Mouse (Mus musculus) gastrocnemius, postnatal 25 days (tissue): Measurements from ENCODE around the gene Gna15. TPM values are rescaled to one million over a fixed set of nuclear protein-coding genes. Genes with fewer than 3 reads are reported as not detected.
A peak's percentile ranks its signal among the peaks of the same experiment; 100 is the strongest.

ENCODE experiments used
- DNase-seq: peaks from one replicate; pipeline ENCODE4 v3.0.0; 2022
- total RNA-seq, 2 experiments: library from RNA; stranded (reverse); gene quantifications; 1 replicate in 1 of 2; 2 replicates in 1 of 2; pipeline ENCODE4 v1.2.3; 2021

Gna15 gene
- total RNA-seq, 2 experiments from 2014 or later = 0.36 to 0.62 TPM

DNA sequence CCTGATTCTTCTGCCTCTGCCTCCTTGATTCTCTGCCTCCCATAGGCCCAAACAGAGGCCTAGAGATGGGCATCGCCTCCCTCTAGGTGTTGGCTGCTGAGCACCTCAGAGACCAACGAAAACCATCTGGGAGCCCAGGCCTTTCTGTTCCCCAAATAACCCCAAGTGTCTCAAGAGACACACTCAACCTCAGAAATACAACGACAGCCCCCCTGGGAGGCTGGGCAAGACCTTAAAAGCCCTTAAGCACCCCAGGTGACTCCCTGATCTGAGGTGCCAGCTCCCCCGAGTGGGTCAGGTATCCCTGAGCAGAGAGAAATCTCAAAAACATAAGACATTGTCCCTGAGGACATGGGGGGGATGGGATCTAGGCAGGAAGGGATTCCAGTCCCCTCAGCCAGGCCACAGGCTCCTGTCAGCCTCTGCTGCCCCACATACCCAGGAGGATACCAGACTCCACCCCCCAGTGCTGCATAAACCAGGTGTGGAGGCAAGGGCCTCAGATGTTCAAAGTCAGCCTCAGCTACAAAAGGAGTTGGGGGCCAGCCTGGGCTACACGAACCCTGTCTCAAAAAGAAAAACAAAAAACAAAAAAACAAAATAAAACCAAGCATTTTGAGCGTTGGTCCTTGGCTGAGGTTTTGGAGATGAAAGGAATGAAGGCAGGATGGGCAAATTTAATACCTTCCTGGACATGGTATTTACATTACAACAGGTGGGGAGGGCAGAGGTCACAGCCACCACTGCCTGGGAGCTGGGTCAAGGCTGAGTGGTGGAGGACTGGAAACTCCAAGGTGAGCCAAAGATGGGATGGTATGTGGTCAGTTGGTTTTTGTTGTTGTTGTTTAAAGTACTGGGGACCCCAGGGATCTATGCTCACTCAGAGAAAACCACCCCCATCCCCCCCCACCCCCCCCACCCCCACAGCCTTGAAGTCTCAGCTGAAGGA lies 30.1 kb upstream of the Gna15 start:
- no peak for DNase-seq

DNA sequence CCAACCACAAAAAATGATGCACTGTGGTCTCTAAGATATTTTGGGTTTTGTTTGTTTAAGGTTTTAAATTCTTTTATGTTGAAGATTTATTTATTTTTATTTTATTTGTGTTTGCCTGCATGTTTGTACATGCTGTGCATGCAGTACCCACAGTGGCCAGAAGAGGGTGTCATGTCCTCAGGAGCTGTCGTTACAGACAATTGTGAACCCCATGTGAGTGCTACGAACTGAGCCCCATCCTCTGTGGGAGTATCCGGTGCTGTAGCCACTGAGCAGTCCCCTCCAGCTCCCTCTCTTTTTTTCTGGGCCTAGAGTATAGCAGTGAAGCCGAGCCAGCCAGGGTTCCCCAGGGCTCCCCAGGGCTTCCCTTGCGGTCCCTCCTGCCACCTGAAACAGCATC lies 29.2 kb upstream of the Gna15 start:
- no peak for DNase-seq

DNA sequence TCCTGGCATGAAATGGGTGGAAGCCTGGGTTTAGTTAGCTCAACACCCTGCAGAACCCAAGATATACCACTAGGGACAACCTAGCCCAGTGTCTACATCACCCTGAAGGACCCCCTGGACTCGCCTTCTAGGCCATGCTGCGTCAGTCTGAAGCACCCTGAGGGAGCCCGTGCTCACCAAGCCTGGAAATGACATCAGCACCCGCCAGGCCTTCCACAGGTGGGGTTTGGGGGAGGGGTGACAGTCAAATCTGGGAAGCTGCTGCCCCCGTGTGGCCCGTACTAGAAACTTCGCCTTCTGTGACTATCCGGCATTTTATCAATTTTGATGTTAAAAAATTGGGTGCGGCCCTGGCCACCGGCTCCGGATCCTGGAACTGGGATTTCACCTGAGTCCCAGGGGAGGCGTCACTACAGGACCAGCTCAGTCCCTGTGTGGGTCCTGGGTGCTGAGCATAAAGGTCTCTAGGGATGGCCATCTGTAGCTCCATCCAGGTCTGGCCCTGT lies 27.6 kb upstream of the Gna15 start:
- peak; percentile 83 for DNase-seq

DNA sequence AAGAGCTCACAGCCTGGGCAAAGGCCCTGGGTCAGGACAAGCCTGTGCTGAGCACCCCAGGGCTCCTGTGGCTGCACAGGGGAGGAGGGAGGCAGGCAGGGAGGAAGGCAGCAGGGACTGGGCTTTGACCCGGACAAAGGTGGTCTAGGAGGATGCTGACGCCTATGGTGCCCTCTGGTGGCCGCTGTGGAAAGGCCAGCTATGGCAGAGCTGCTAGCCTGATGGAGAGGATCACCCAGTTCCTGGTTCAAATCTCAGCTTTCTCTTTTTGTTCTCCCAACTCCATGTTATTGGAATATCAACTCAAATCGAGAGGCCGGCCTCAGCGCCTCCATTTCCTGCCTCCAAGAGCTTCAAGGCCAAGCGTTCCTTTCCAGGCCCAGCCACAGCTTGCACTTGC lies 26.2 kb upstream of the Gna15 start:
- DNase-seq = no peak

DNA sequence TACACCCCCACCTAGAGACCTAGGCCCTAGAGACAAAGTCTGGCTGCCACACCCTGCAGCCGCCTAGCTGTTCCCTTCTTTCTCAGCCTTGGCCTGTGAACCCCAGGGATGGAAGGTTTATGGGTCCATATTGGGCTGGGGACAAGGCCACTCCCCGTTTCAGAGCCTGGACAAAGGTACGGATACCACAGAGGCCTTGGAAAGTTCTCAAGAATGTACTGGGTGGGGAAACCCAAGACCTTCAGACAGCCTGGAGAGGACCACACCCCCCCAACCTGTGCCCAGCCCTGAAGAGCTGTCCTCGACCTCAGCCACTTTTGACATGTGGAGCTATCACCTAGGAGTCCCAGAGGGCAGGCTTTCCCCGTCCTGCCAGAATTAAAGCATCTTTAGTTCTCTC lies 24.9 kb upstream of the Gna15 start:
- DNase-seq = no peak

DNA sequence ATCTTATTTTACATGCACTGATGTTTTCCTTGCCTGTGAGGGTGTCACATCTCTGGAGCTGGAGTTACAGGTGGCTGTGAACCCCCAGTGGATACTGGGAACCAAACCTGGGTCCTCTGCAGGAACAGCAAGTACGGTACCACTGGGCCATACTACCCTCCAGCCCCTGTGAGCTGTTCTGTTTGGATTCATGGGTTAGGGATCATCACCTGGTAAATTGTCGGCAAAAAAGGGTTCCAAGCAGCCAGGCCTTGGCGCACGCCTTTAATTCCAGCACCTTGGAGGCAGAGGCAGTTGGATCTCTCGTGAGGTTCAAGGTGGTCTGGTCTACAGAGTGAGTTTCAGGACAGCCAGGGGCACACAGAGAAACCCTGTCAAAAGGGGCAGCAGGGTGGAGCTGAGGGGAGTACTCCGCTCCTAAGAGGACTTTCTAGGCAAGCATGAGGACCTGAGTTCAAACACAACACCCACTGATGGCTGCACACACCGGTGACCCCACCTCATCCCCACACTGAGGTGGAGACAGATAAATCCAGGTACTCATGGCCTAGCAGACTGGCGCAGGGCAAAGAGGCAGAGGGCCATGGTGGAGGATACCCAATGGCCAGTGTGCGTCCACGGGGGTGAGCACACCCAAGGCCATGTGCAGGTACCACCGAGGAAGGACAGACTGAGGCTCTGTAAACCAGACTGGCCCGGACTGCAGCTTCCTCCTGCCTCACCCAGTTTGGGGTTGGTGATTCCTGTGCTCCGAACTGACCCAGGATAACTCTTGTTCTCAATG lies 23.0 kb upstream of the Gna15 start:
- DNase-seq = no peak

DNA sequence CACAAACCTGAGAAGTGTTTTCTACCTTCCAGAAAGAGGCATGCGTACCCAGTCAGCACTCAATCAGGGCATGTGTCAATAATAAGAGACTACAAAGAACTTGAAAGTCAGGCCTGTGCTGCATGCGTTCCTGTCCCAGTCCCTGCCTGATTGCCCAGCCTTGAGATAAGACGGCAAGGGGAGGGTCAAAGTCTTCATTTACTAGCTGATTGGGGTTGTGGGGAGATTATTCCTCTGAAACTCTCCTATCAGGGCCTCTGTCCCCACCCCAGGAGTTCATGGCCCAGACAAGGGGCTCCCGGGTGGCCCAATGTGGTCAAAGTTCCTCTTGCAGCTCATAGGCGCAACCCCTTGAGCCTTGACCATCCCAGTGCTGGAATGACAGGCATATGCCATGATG lies 22.3 kb upstream of the Gna15 start:
- no peak for DNase-seq

DNA sequence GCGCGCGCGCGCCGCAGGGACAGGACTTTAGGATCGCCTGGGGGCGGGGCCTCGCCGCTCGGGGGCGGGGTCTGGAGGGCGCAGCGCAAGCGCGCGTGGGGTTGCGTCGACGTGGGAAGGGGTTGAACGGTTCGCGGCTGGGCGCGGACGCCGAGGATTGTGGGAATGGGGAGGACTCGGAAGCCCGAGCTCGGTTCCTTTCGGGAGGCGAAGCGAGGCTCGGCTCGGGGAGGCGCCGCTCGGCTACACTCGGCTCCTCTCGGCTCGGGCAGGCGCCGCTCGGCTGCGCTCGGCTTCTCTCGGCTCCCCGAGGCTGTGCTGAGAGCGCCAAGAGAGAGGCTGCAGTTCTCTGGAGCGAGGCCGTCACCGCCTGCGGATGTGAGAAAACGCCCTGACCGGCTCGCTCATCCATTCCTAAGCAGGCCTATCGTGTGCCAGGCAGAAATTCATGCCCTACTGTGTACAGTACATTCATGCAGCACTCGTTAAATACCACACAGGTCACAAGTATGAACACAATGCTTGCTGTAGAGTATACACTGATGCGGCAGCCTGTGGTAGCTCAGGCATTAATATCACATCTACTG lies 21.2 kb upstream of the Gna15 start, which contains the start of gene Gna11:
Gene Gna11 (minus strand): TSS at position 30 of the 587 bp plus-strand sequence.
- DNase-seq = peak; percentile 100

DNA sequence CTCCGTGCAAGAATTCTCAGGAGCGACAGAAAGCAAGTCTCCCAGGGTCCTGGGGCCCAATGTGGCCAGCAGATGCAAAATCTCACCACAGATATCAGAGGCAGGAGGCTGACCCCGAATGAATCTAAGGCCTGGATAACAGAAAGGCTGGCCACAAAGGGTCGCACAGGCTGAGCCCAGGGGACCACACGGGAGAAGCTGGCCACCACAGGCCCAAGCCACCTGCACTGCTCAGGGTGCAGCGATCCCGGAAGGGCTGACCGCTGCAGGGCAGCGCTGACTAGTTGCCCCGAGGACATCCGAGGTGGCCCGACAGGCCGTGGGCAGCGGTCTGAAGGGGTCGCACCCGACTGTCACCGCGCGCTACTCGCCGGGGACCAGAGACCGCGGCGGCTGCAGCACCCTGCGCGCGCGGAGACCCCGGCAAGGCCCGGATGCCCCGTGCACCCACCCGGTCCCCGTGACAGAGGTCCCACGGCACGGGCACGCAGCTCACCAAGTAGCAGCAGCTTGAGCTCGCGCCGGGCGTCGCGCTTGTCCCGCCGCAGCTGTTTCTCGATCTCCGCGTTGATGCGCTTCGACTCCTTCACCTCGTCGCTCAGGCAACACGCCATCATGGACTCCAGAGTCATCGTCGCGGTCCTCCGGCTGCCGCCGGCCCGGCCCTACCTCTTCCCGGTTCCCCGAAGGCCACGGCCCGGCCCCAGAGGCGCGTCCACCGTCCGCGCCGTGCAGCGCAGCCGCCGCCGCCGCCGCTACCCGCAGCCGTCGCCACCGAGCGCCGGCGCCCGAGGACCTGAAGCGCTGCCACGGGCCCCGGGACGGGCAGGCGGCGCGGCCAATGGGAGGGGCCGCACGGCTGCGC lies 20.5 kb upstream of the Gna15 start:
- no peak for DNase-seq

DNA sequence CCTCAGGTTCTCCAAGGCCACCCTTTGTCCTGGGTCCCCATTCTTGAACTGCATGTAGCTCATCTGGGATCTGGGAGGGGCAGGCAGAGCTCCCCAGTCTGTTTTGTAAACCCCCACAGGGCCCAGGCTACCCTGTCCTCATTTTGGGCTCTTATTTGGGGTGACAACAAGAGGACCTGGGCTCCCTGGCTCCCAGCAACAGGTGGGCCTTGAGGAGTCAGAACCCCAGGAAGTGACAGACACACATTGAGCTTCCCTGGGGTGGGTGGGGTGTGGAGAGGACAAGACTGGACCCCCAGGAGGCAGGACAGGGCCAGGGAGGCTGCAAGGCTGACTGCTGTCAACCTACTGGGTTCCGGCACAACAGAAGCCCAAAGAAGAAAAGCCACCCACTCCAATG lies 19.6 kb upstream of the Gna15 start:
- no peak for DNase-seq

DNA sequence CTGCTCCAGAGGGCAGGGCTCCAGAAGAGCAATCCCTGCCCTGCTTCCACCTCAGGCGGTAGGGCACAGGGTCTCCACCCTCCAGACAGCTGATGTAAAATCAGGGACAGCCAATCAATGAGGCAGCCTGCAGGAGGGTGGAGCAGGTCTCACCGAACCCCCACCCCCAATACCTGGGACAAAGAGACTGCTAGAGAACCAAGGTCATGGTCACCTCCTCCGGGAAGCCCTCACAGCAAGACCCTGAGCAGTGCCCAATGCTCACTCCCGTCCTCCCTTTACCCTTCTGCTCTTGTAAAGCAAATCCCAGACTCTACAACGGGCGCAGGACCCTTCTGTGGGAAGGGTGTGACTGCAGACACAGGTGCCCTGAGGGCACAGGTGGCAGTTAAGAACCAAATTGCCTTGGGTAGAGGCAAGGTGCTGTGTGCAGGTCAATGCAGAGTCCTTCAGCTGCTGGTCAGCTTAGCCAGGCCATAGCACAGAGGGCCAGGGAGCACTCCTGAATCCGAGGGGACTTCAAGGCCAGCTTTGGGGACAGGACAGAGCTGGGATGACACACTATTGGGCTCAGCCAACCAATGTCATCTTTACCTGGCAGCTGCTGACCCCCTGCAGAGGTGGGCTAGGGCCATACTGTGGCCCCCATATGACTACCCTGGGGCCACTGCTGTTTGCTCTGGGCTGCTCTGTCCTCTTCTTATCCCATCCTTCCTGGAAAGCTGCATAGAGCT lies 18.9 kb upstream of the Gna15 start:
- no peak for DNase-seq

DNA sequence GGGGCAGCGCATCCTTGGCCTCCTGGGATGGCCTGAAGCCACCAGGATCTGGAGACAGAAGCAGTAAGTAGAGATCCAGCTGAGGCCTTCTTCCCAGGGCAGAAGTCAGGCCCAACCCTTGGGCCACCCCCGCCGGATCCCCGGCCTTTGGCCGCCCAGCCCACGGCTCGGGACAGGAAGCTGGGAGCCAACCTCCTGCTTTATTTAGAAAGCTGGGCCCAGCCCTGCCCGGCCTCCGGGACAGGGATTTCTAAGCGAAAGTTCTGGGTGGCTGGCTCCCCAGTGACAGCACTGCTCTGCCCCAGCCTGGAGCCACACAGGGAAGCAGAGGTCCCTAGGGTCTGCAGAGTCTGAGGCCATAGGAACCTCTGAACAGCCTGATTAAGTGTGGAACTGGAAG lies 17.8 kb upstream of the Gna15 start:
- peak; percentile 80 for DNase-seq

DNA sequence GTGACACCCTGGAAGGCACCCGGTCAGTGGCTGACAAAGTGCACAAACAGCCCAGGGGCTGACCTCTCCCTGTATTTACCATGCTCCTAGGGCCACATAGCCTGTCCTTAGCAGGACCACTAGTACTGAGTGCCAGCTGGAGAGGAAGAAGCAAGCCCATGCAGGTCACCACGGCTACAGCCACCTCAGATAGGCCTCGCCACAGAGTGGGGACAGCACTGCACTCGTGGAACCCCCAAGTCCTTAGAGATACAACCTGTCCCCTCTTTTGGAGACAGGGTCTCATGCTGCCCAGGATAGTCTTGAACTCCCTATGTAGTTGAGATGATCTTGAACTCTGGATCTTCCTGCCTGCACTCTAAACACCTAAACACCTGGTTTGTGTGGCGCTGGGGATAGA lies 17.3 kb upstream of the Gna15 start:
- no peak for DNase-seq

DNA sequence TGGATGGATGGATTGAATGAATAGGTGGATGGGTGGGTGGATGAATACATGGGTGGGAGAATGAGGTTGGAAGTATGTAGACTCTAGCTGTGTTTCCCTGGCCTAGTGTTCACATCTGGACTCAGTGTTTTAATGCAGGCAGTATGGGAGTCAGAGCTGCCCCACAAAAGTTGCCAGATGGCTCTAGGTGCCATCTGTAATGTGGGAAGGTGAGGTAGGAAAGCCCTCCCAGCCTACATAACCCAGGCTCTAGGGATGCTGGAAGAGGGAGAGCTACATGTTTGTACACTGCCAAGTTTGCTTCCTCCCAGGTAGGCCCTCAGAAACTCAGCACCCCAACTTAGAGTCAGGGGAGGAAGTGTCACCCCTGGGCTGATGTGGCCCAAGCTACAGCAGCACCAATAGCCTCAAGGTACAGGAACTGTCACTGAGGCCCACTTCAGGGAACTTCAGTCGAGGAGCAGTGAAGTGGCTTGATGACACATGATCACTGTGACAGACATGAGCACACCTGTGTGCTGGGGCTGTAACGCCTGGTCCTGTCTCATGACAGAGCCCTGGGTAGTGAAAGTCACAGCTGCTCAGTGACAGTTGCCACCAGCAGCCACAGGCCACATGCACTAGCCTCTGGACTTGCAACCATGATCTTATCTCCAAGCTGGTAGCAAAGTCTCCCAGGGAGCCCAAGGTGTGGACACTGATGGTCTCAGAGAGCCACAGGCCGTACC lies 14.5 kb upstream of the Gna15 start:
- no peak for DNase-seq

DNA sequence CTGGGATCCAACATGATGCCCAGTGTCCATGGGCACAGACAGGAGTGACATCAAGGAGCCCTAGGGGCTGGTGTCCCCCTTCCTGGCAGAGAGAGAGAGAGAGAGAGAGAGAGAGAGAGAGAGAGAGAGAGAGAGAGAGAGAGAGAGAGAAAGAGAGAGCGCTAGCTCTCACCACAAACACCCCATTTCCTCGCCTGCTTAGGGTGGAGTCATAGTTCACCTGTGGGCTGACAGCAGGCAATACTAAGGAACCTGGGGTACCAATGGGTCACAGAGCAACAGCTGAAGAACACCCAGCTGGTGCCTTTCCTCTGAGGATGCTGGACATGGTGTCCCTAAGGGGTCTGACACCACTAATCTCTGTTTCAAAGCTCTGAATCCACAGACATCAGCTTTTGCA lies 13.4 kb upstream of the Gna15 start:
- no peak for DNase-seq

DNA sequence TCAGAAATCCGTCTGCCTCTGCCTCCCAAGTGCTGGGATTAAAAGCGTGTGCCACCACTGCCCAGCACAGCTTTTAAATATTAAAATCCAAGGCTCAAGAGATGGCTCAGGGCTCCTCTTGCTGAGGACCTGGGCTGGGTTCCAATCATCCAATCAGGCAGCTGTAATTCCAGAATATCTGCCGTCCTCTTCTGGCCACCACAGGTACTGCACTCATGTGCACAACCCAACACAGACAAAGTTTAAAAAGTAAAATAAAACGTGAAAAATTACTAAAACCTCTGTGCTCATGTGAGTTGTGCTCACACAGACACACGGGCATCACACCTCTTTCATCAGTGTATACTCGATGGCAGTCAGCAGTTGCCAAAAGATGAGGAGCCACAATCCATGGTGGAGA lies 12.7 kb upstream of the Gna15 start:
- DNase-seq = no peak

DNA sequence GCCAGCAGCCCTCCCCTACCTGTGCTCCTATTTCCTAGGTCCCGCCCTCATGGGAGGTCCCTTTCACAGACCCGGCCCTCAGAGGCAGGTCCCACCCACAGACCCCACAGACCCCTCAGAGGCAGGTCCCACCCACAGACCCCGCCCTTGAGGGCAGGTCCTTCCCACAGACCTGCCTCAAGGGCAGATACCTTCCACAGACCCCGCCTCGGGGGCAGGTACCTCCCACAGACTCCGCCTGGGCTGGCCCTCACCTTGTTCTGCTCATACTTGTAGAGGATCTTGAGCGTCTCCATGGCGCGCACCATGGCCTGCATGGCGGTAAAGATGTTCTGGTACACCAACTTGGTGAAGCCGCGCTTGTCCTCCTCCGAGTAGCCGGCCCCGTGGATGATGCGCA lies 10.8 kb upstream of the Gna15 start:
- DNase-seq = no peak

DNA sequence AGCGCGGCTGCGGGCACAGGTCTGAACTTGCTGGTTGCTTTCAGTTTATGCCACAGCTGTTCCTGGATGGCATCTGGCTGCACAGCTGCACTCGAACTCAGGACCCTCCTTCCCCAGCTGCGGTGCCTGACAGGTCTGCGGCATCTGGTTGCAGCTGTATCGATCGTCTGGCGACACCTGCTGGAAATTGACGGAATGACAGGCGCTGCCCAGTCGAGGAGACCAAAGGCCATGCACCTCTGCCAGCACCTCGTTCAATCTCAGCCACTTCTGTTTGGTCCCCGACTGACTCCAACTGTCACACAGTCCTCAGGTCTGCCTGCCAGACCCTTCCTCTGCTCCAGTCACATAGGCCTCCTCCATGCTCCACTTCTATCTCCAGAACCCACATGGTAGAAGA lies 2.8 kb upstream of the Gna15 start:
- peak; percentile 66 for DNase-seq

DNA sequence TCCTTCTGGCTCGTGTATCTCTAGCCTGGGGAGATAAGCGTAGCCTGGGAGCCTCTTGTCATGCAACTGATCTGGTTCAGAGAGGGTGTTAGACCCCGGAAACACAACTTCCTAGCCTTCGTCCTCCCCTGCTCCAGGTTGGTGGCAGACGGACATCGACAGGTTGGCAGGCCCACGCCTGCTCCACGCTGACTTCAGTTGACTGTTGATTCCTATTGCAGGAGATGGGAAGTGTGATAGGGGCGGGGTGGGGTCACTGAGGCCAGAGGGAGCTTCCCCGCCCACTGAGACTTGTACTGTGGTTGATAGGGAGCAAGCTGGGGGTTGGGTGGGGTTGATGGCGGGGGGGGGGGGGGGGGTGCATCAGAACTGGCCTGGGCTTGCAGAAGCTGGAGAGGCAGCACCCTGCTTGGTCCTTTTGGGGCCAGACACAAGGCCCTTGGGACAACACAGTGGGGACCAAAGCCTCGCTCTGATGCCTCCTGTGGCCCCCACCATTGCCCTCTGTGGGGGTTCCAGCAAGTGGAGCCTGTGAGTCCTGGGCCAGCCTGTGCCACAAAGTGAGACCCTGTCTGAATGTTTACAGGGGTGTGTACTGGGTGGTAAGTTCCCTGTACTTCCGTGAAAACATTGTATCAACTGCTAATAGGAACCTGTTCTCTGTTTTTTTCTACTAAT lies 1.1 kb upstream of the Gna15 start:
- no peak for DNase-seq

DNA sequence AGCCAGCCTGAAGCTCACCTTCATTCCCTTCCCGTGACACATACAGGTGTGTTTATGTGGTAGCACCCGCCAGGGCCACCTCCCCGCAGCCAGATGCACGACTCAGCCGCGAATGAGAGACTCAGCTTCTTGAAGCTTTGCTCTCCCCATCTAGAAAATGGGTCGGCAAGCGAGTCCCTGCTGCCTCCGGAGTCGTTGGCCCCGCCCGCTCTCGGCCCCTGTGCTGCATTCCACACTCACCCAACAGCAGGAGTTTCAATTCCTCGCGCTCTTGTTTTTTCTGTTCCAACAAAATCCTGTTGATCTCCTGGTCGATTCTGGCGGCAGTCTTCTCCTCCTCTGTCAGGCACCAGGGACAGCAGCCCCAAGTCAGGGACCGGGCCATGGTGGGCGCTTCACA lies 455 bp downstream of the Gna15 start:
- no peak for DNase-seq
